Mouse (Mus musculus) mesoderm, embryonic 11.5 days (tissue): ENCODE results near the gene Prkcz.
"Not testable (repeated sequence)": the region's sequence is repeated elsewhere in the genome, so short reads cannot be mapped to it uniquely, and the experiment has no call there.

Experiments
- DNase-seq: peaks from one replicate; pipeline ENCODE4 v3.0.0-alpha.2; 2012; ENCODE audit warnings: low read depth, low spot score

Prkcz gene

DNA sequence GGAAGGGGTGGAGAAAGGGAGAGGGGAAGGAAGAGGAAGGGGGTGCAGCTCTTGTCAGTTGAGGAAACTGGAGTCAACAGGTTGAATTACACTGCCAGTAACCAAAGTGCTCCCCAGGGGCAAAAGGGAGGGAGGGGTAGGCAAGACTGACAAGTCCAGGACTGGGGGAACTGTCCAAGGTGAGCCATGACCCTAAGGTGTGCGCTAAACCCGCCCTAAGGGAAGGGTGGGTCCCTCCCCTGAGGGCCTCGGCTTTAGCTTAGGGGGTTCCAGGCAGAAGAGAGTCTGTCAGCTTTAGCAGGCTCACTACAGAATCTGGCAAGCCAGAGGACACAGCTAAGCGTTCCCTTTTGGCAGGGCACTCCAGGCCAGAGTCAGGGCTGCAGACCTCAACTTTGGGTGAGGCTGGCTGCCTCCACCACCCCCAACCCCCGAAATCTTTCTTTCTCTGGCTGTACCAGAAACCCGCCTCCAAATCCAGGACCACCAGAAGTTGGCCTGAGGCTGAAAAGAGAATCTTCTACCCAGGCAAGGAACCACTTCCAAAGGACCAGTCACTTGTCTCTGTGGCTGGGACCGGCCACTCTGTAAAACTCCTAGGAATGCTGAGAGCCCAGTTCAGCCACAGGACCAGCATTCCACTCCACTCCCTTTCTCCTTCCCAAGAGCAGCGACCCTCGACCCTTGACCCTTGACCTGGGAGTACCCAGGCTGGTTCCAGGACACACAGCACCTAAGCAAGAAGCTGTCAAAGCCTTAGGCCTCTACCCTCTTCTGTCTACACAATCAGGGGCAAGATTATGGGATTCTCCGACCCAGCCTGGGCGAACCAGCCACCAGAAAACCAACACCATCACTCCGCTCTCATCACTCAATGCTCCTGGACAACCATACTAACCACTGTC is 1.3 kb downstream of the Prkcz start:
- DNase-seq: no peak

DNA sequence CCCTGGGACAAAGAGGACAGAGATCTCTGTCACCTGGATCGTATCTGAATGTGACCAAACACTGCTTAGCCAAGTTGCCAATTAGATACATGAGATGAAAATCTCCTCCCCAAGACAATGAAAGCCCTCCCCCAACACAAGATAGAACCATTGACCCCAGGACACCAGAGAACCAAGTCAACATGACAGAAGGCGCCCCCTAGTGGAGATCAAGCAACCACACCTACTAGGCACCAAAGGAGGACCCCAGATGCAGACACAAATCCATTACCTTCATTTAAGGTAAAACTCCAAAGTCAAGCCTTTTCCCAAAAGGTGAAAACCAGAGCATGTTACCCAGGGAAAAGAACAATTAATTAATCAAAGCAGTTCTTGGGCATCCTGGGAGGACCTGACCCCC is 3.6 kb downstream of the Prkcz start:
- DNase-seq: no peak

GRCm38 (mm10) chr4:155356354-155356753 is 4.8 kb downstream of the Prkcz start:
- no peak for DNase-seq

DNA sequence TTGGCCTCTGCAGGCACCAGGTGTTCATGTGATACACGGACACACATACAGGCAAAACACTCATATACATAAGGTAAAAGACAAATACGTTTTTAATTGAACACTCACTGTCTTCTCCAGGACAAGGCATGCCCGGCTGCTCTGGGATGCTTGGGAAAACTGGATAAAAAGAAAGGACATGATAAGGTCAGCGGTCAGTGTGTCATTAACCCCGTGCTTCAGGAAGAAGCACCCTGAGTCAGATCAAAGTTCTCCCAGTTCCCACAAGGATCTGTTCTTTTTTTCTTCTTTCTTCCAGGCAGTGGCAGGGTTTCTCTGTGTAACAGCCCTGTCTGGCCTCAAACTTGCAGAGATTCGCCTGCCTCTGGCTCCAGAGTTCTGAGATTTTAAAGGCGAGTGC is 6.6 kb downstream of the Prkcz start:
- no peak for DNase-seq

- no peak for DNase-seq
Measured at GRCm38 (mm10) chr4:155354035-155354434, 7.1 kb downstream of the Prkcz start.

- no peak for DNase-seq
Measured at GRCm38 (mm10) chr4:155352581-155352980, 8.6 kb downstream of the Prkcz start.

- no peak for DNase-seq
Measured at GRCm38 (mm10) chr4:155346350-155346749, 14.8 kb downstream of the Prkcz start.

- DNase-seq: peak; percentile 82
Measured at GRCm38 (mm10) chr4:155345608-155345953, 15.6 kb downstream of the Prkcz start.

DNA sequence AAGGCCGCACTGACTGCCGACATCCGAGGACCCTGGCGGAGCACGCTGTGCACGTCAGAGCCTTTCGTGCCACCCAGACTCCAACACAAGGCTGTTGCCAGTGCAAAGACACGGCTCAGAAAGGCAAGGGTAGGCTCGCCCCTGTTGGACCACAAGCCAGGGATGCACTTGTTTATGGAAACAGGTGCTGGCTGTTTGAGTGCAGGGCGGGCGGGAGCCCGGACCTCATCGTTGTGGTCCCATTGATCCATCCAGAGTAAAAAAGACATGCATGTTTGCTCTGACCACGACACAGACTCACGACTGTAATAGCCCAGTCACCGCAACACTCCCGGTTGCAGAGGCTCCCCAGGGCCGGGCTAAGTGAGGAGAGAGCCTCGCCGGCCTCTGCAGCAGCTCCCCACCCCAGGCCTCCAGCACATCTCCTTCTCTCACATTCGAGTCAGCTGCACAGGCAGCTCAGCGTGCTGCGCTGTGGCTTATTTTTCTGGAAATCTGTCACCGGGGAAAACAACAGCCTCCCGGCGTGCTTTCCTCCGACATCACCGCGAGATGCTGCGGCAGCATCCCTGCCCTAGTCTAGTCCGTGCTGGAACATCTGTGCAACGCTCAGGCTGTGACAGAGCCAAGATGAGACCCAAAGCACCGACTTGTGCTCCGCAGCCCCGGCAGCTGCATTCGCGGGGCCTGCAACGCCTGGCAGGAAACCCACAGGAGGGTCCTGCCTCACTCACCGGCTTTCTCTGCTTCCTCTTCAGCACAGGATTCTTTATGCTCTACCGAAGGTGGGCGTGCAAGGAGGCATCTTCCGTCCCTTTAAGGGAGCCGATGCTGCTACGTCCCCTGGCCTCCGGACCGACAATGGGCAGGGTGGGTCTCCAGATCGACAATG is 16.2 kb downstream of the Prkcz start:
- peak; percentile 34 for DNase-seq

DNA sequence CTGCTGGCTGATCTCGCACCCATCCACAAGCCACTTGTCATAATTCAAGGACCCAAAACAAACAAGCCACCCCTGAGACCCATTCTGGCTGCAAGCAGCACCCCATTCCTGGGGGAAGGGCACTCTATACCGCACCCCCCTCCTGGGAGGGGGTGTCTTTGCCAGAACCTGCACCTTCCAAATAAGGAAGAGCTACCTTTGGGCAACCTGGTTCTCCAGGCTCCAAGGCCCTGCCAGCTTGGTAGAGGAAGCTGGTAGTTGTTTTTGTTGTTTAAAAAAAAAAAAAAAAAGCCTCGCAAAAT is 16.9 kb downstream of the Prkcz start:
- DNase-seq: no peak

DNA sequence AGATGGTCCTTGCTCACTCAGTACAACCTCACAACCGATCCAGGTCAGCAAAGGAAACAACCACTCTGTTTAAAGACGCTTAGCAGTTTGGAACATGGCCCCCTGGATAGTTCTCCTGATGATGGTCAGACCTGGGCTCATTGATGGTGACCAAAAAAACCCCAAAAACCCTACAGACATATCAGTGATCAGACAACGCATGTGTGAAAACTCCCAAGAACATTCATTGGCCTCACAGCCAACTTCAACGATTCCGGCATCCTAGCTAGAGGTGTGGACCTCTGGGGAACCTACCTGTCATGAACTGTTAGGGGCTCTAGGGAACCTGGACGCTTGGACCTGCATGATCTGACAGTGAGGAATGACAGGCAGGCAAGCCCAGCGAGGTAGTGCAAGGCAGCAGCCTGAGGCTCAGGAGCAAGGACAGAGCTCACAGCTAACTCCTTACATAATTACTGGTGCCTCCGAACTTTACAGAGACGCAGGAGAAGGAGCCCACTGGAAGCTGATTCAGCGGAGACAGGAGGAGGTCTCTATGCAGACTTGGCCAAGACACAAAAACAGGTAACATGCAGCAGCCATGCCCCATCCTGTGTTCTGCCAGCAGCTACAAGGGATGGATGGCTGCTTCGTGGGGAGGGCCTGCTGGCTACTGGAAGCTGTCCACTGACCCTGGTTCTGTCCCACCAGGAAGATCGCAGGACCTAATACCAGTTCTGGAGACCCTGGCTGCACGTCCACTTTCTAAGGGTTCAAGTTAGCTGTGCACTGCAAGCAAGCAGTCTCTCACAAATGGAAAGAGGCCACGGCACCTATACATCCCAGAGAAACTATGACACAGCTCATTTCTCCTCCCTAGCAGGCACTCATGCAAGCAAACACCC is 17.5 kb downstream of the Prkcz start:
- no peak for DNase-seq

GRCm38 (mm10) chr4:155336284-155337050 is 24.7 kb downstream of the Prkcz start:
- no peak for DNase-seq

DNA sequence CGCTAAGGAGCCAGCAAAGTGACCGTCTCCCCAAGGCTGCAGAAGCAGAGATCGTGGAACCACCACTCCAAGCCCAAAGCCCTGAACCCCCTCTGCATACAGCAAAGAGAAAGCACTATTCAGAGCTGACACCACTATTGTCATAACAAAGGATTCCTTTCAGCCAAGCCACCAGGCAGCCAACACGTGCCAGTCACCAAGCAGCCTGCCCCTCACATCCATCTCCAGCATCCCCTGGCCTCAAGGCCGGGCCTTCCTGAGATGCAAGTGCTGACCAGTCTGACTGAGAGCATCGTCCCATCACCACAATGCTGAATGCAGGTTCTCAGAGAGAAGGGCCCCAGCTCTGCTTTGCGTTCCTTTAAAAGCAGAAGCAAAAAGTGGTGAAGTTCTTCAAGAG is 28.9 kb downstream of the Prkcz start:
- no peak for DNase-seq

GRCm38 (mm10) chr4:155328385-155328784 is 32.8 kb downstream of the Prkcz start:
- DNase-seq: not testable (repeated sequence)

GRCm38 (mm10) chr4:155325773-155326172 is 35.4 kb downstream of the Prkcz start:
- no peak for DNase-seq

- no peak for DNase-seq
Measured at GRCm38 (mm10) chr4:155324511-155324910, 36.6 kb downstream of the Prkcz start.

DNA sequence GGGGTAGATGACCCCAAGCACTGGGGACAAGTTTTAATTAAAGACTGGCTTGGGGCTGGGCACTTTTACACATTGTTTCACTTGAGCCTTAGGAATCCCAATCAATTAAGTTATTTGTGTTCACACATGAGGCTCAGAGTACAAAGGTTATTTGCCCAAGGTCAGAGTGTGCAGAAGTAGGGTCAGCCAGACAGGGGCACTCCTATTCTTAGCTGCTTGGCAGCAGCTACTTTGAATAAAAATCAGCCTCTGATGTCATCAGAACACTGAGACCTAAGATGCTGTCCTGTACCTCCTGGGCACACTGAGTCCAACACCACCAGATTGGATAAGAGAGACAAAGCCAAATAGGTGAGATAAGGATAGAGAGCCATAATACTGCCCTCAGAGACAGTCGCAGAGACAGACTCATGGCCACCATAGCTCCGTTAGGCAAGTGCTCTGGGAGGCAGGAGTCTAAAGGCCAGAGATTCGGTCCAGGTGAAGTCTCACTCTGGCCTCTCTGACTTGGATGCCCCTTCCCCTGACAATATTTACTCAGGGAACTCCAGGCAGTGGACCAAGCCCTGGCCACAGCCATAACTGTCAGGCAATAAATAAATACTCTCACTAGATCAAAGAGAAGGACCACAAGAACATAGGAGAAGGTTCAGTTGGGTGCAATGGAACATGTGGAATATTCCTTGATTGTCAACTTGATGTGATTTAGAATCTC is 37.9 kb downstream of the Prkcz start:
- DNase-seq: no peak

GRCm38 (mm10) chr4:155320281-155321244 is 40.6 kb downstream of the Prkcz start:
- peak; percentile 88 for DNase-seq

DNA sequence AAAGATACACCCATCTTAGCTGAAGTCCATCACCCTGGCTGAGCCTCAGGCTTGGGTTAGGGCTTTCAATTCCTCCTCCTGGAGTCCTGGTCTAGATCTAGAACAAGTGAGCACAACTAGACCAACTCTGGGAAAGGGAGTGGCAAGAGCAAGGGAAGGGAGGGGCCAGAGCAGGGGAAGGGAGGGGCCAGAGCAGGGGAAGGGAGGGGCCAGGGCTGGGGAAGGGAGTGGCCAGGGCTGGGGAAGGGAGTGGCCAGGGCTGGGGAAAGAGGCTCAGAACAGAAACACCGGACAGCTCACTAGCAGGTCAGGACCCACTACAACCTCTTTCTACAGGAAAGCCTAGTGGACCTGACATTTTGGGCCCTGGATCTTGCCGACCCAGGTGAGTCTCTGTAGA is 42.9 kb downstream of the Prkcz start:
- no peak for DNase-seq
